Mouse (Mus musculus): Measurements from ENCODE around the gene Ehd4. TPM values are rescaled to one million over a fixed set of nuclear protein-coding genes. Genes with fewer than 3 reads are reported as not detected.

The Ehd4 gene
- total and polyA plus RNA-seq, 3 experiments: 8.1 to 27.7 (median 9.8) TPM

DNA sequence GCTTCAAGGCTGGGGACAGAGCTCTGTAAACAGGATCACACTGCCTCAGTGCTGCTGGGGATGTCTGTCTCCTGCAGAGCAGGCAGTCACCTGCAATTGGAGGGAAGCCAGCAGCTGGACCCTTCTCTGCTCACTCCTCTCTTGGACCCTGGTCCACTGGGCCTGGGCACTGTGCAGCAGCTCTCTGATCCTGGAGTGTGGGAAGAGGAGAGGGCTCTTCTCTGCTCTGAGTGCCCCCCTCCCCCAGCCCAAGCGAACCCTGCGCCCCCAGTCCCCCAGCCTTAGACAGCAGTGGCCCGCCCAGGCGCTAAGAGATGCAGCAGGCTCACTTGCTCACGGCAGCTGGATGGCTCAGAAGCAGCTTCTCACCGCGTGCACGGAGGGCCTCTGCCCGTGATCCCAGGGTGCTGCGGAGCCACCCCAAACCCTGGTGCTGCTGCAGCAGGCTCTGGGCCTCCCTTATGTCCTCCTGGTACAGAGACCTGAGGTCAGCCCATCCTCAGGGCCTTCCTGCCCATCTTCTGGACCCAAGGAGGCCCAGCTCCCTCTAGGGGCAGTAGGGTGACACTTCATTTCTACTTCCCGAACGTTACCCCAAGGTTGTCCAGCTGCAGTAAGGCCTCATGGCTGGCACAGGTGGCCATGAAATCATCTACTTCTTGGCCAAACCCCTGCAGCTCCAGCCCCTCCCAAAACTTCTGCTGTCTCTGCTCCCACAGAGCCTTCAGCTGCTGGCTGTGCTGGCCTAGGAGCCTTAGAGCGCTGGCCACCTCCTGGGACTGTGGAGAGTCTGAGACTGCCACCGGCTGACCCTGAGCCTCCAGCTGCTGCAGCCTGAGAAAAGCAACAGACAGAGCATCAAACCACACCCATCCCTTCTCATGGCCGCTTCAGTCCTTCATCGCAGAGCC is 85.6 kb downstream of the Ehd4 start:
- H3K27me3 ChIP-seq (replicated peaks): peaks cover 47% of the 10 kb centered on the region
- in situ Hi-C loops (cut with MboI; ENCODE audit: low pct_ligation_motif_present, low pct_unique_long_range_greater_than_20kb, low sequenced_read_pairs): no loop called here

DNA sequence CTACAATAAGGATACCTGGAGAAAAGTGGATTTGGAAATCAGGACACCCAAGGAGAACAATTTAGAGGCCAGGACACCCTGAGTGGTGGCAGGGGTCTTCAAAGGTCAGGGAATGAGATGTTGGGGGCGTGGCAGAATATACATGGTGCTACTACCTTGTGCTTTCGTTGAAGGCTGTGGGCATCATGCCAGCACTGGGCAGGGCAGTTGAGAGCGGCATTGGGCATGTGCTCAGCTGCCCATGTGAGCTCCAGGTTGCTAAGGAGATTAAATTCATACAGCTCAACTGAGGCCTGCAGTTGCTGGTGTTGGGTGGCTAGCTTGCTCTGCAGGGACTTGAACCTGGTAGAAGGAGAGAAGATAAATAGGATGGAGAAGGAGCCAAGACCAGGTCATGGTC is 88.2 kb downstream of the Ehd4 start:
- in situ Hi-C loops (cut with MboI; ENCODE audit: low pct_ligation_motif_present, low pct_unique_long_range_greater_than_20kb, low sequenced_read_pairs): no loop called here

More for the DNA sequence above, 85.6 kb downstream of the Ehd4 start:
- H3K9me3 ChIP-seq (replicated peaks; ENCODE audit: low read length): no peaks in the 10 kb centered on the region
- TF ChIP-seq RAD21 (IDR thresholded peaks at IDR 0.05; ENCODE audit: low read depth, low read length) (peak; percentile 45), SMC3 (IDR thresholded peaks at IDR 0.05; ENCODE audit: low read depth, low read length) (peak; percentile 28), CHD1 (IDR thresholded peaks at IDR 0.05; ENCODE audit: low read depth, low read length) (no peak), CTCF (conservative IDR thresholded peaks at IDR 0.05 in 1 of 2, IDR thresholded peaks at IDR 0.05 in 1 of 2; ENCODE audit: low read depth in 2 of 2, low read length in 2 of 2) (peak in 1 of 2 experiments; percentile 68; a peak in 2 of 4 replicates)
- dilution Hi-C loops (cut with MboI; ENCODE audit: extremely low pct_ligation_motif_present, extremely low pct_unique_long_range_greater_than_20kb, low sequenced_read_pairs): no loop called here
- no peaks in the 10 kb centered on the region for H3K36me3 ChIP-seq (replicated peaks in 1 of 2; ENCODE audit: control insufficient read depth in 1 of 2, insufficient read depth in 1 of 2, low read length in 1 of 2)
- no peak overlapping the region for H3K4me3 ChIP-seq (replicated peaks in 1 of 3; ENCODE audit: low read depth in 2 of 3, low read length in 2 of 3, poor library complexity in 1 of 3)
- no peaks in the 10 kb centered on the region for H3K79me2 ChIP-seq (replicated peaks; ENCODE audit: control insufficient read depth, extremely low read depth, insufficient read depth, poor library complexity, severe bottlenecking)
- DNase-seq (ENCODE audit: extremely low read depth): peak; percentile 18
- H3K27ac ChIP-seq (ENCODE audit: insufficient read depth, low read depth): no peak overlapping the region
- no peak overlapping the region for H3K4me2 ChIP-seq (ENCODE audit: insufficient read depth, low read depth, poor library complexity, severe bottlenecking)
- no peak overlapping the region for H3K9ac ChIP-seq (ENCODE audit: insufficient read depth, low read depth)
- no peaks in the 10 kb centered on the region; a peak in 1 of 4 replicates for H3K4me1 ChIP-seq (ENCODE audit: control insufficient read depth in 1 of 2, insufficient read depth in 2 of 2)

GRCm38 (mm10) chr2:120065243-120065642 is 89.2 kb downstream of the Ehd4 start:
- Histone ChIP-seq H3K27me3 (replicated peaks) (peaks cover 32% of the 10 kb centered on the region), H3K9ac (ENCODE audit: insufficient read depth, low read depth) (no peak overlapping the region), H3K9me3 (replicated peaks; ENCODE audit: low read length) (no peaks in the 10 kb centered on the region), H3K27ac (ENCODE audit: insufficient read depth, low read depth) (no peak overlapping the region), H3K4me2 (ENCODE audit: insufficient read depth, low read depth, poor library complexity, severe bottlenecking) (no peak overlapping the region), H3K36me3 (replicated peaks in 1 of 2; ENCODE audit: control insufficient read depth in 1 of 2, insufficient read depth in 1 of 2, low read length in 1 of 2) (no peaks in the 10 kb centered on the region), H3K4me3 (replicated peaks in 1 of 3; ENCODE audit: low read depth in 2 of 3, low read length in 2 of 3, poor library complexity in 1 of 3) (no peak overlapping the region), H3K4me1 (ENCODE audit: control insufficient read depth in 1 of 2, insufficient read depth in 2 of 2) (no peaks in the 10 kb centered on the region; a peak in 1 of 4 replicates), H3K79me2 (replicated peaks; ENCODE audit: control insufficient read depth, extremely low read depth, insufficient read depth, poor library complexity, severe bottlenecking) (no peaks in the 10 kb centered on the region)
- in situ Hi-C loops (cut with MboI; ENCODE audit: low pct_ligation_motif_present, low pct_unique_long_range_greater_than_20kb, low sequenced_read_pairs): no loop called here
- dilution Hi-C loops (cut with MboI; ENCODE audit: extremely low pct_ligation_motif_present, extremely low pct_unique_long_range_greater_than_20kb, low sequenced_read_pairs): no loop called here
- DNase-seq (ENCODE audit: extremely low read depth): no peak
- TF ChIP-seq ZKSCAN1 (IDR thresholded peaks at IDR 0.05; ENCODE audit: borderline replicate concordance, low read depth, low read length) (no peak), MXI1 (IDR thresholded peaks at IDR 0.05; ENCODE audit: low read depth, low read length) (no peak), IRF4 (IDR thresholded peaks at IDR 0.05; ENCODE audit: low read depth, low read length) (no peak), CHD2 (IDR thresholded peaks at IDR 0.05; ENCODE audit: low read length) (no peak), GABPA (IDR thresholded peaks at IDR 0.05; ENCODE audit: insufficient replicate concordance, low read depth, low read length) (no peak), TCF12 (IDR thresholded peaks at IDR 0.05; ENCODE audit: low read depth, low read length) (no peak), ZC3H11A (IDR thresholded peaks at IDR 0.05; ENCODE audit: low read depth, low read length) (no peak), POLR2AphosphoS2 (IDR thresholded peaks at IDR 0.05; ENCODE audit: low read depth, low read length) (no peak), NRF1 (IDR thresholded peaks at IDR 0.05; ENCODE audit: low read depth, low read length) (no peak), POLR2A (IDR thresholded peaks at IDR 0.05; ENCODE audit: low read depth, low read length) (no peak), MAZ (IDR thresholded peaks at IDR 0.05; ENCODE audit: low read depth, low read length) (no peak), E2F4 (IDR thresholded peaks at IDR 0.05; ENCODE audit: insufficient replicate concordance, low read depth, low read length) (no peak), UBTF (IDR thresholded peaks at IDR 0.05; ENCODE audit: low read depth, low read length) (no peak)

More for the DNA sequence above, 88.2 kb downstream of the Ehd4 start:
- Histone ChIP-seq H3K9ac (ENCODE audit: insufficient read depth, low read depth) (no peak overlapping the region), H3K4me2 (ENCODE audit: insufficient read depth, low read depth, poor library complexity, severe bottlenecking) (no peak overlapping the region), H3K27me3 (replicated peaks) (peaks cover 35% of the 10 kb centered on the region), H3K27ac (ENCODE audit: insufficient read depth, low read depth) (no peak overlapping the region), H3K9me3 (replicated peaks; ENCODE audit: low read length) (no peaks in the 10 kb centered on the region), H3K4me1 (ENCODE audit: control insufficient read depth in 1 of 2, insufficient read depth in 2 of 2) (no peaks in the 10 kb centered on the region; a peak in 1 of 4 replicates), H3K36me3 (replicated peaks in 1 of 2; ENCODE audit: control insufficient read depth in 1 of 2, insufficient read depth in 1 of 2, low read length in 1 of 2) (no peaks in the 10 kb centered on the region), H3K79me2 (replicated peaks; ENCODE audit: control insufficient read depth, extremely low read depth, insufficient read depth, poor library complexity, severe bottlenecking) (no peaks in the 10 kb centered on the region), H3K4me3 (replicated peaks in 1 of 3; ENCODE audit: low read depth in 2 of 3, low read length in 2 of 3, poor library complexity in 1 of 3) (no peak overlapping the region)
- TF ChIP-seq GABPA (IDR thresholded peaks at IDR 0.05; ENCODE audit: insufficient replicate concordance, low read depth, low read length) (no peak), RCOR1 (conservative IDR thresholded peaks at IDR 0.05; ENCODE audit: low read depth, low read length) (no peak), TCF12 (IDR thresholded peaks at IDR 0.05; ENCODE audit: low read depth, low read length) (no peak), JUN (IDR thresholded peaks at IDR 0.05; ENCODE audit: insufficient read depth, low read depth, low read length) (no peak), MXI1 (IDR thresholded peaks at IDR 0.05; ENCODE audit: low read depth, low read length) (no peak), HCFC1 (IDR thresholded peaks at IDR 0.05; ENCODE audit: low read depth, low read length) (no peak), MYC (IDR thresholded peaks at IDR 0.05; ENCODE audit: low read depth, low read length) (no peak), ZKSCAN1 (IDR thresholded peaks at IDR 0.05; ENCODE audit: borderline replicate concordance, low read depth, low read length) (no peak), ZC3H11A (IDR thresholded peaks at IDR 0.05; ENCODE audit: low read depth, low read length) (no peak), MEF2A (IDR thresholded peaks at IDR 0.05; ENCODE audit: borderline replicate concordance, low read depth, low read length) (no peak), ZMIZ1 (IDR thresholded peaks at IDR 0.05; ENCODE audit: low read depth, low read length) (no peak), NELFE (IDR thresholded peaks at IDR 0.05; ENCODE audit: low read depth, low read length) (no peak), MAZ (IDR thresholded peaks at IDR 0.05; ENCODE audit: low read depth, low read length) (no peak), ETS1 (conservative IDR thresholded peaks at IDR 0.05; ENCODE audit: low read depth, low read length) (no peak), USF2 (conservative IDR thresholded peaks at IDR 0.05; ENCODE audit: low read depth, low read length) (no peak), EP300 (IDR thresholded peaks at IDR 0.05; ENCODE audit: low read length) (no peak), KAT2A (IDR thresholded peaks at IDR 0.05; ENCODE audit: insufficient replicate concordance, low read length) (no peak), PAX5 (IDR thresholded peaks at IDR 0.05; ENCODE audit: low read length) (no peak), USF1 (IDR thresholded peaks at IDR 0.05; ENCODE audit: low read depth, low read length) (no peak), RAD21 (IDR thresholded peaks at IDR 0.05; ENCODE audit: low read depth, low read length) (no peak)
- no peak for DNase-seq (ENCODE audit: extremely low read depth)
- dilution Hi-C loops (cut with MboI; ENCODE audit: extremely low pct_ligation_motif_present, extremely low pct_unique_long_range_greater_than_20kb, low sequenced_read_pairs): no loop called here

All from CH12.LX (cell line).